Mouse (Mus musculus) stomach, embryonic 16.5 days (tissue): ENCODE measurements around the gene Ssrp1. TPM values are rescaled to one million over a fixed set of nuclear protein-coding genes. Genes with fewer than 3 reads are reported as not detected.

Experiments used
- ATAC-seq: fragments of 200-750 bp; cut with Nextera tagmentation; 2 replicates; pipeline ENCODE4 v1.8.0; 2017; ENCODE audit warnings: moderate number of reproducible peaks, moderate TSS enrichment; ENCODE audit not compliant: insufficient read depth, low FRiP score
- H3K27ac ChIP-seq: fragments of 300-500 bp; sonication (generic); 2 replicates; pipeline ENCODE4 v1.5.1; 2014; ENCODE audit warnings: low read length
- H3K27me3 ChIP-seq: fragments of 300-500 bp; sonication (generic); 2 replicates; pipeline ENCODE4 v1.6.1; 2014; ENCODE audit warnings: low read length, control low read depth, mixed read lengths; ENCODE audit not compliant: control insufficient read depth, insufficient read depth
- H3K36me3 ChIP-seq: fragments of 300-500 bp; sonication (generic); 2 replicates; pipeline ENCODE4 v1.6.1; 2014; ENCODE audit warnings: low read length; ENCODE audit not compliant: control insufficient read depth, insufficient read depth
- H3K4me1 ChIP-seq: fragments of 300-500 bp; sonication (generic); 2 replicates; pipeline ENCODE4 v1.6.1; 2014; ENCODE audit warnings: low read length, control low read depth, mixed read lengths; ENCODE audit not compliant: control insufficient read depth, insufficient read depth
- H3K4me2 ChIP-seq: fragments of 300-500 bp; sonication (generic); 2 replicates; pipeline ENCODE4 v1.6.1; 2014; ENCODE audit warnings: low read depth, low read length, mixed read lengths
- H3K4me3 ChIP-seq: fragments of 300-500 bp; sonication (generic); replicated peaks from 2 replicates; pipeline ENCODE4 v1.5.1; 2014; ENCODE audit warnings: mild to moderate bottlenecking, low read length
- H3K9ac ChIP-seq: fragments of 300-500 bp; sonication (generic); 2 replicates; pipeline ENCODE4 v1.6.1; 2014; ENCODE audit warnings: low read length
- H3K9me3 ChIP-seq: fragments of 300-500 bp; sonication (generic); replicated peaks from 2 replicates; pipeline ENCODE4 v1.6.1; 2016; ENCODE audit warnings: low read length, control low read depth; ENCODE audit not compliant: control insufficient read depth
- WGBS: fragments of 180-500 bp; shearing (Covaris S2); extraction: QIAGEN DNeasy Blood & Tissue Kit; methylation state at CpG from one replicate; pipeline ENCODE4 v1.1.7; 2014; 5-methylcytosine and 5-hydroxymethylcytosine counted together
- polyA plus RNA-seq: library from polyadenylated mRNA; unstranded; fragments of >200 nt; fragmentation: Nextera tagmentation; extraction: Ambion mirVana; gene quantifications from 2 replicates; pipeline ENCODE4 v1.2.1, GENCODE M21; 2015

The Ssrp1 gene
- polyA plus RNA-seq, 1 experiment from 2014 or later = 211 TPM

DNA sequence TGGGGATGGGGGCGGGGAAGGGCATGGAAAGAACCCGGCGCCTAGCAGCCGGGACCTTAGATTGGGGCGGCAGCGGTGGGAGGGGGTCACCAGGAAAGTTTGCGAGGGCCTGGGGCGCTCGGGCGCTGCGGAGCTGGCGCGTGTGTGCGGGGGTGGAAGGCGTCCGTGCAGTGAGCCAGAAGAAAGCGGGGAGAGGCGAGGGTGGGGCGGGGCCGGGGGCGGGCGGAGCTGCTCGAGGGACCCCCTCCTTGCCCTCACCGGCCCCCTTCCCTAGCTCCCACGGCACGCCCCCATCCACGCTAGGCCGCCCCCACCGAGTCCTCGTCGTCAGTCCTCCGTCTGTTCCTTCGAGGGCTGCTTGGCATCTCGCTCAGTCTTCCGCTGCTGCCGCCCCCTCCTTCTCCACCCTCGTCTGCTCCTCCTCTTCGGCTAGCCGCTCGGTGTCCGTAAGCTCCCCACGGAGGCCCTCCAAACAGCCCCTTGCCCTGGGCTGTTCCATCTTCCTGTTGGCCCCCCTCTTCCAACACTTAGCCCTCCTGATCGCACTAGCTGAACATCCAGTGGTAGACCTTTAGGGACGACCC is 11.2 kb downstream of the Ssrp1 start:
- ATAC-seq = peak; percentile 63
- peak overlapping the region; percentile 85 for H3K9ac ChIP-seq
- H3K4me3 ChIP-seq = peak overlapping the region; percentile 71
- peaks cover 51% of the 10 kb centered on the region for H3K4me1 ChIP-seq
- peak overlapping the region; percentile 97 for H3K27ac ChIP-seq
- no peaks in the 10 kb centered on the region for H3K9me3 ChIP-seq
- no peaks in the 10 kb centered on the region for H3K27me3 ChIP-seq
- peaks cover 16% of the 10 kb centered on the region for H3K36me3 ChIP-seq
- peak overlapping the region; percentile 64 for H3K4me2 ChIP-seq
- WGBS = under 1% methylated on average over 39 of the region's 44 CpGs

DNA sequence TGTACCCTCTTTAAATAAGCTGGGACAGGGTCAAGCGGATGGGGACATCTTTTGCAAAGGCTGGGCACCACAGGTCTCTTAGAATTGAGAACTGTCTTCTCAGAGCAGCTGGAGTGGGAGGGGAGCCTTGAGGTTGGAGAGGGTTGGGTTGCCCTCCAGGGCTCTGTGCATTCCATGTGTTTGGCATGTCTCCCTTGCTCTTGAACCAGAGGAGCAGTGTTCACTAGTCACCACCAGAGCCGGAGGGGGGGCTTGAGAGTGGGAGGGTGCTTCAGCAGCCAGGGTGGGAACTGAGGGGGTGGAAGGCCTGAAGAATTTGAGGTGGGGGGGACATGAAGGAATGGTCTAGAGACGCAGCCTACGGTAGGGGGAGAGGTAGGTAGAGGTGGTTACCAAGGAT is 12.2 kb downstream of the Ssrp1 start:
- H3K9me3 ChIP-seq = no peaks in the 10 kb centered on the region
- H3K4me2 ChIP-seq = peak overlapping the region; percentile 64
- H3K27ac ChIP-seq = peak overlapping the region; percentile 97
- H3K9ac ChIP-seq = peak overlapping the region; percentile 85
- H3K4me1 ChIP-seq = peaks cover 51% of the 10 kb centered on the region
- no peak for ATAC-seq
- WGBS = 63% methylated on average over 4 of the region's 4 CpGs
- peaks cover 16% of the 10 kb centered on the region for H3K36me3 ChIP-seq
- peak overlapping the region; percentile 71 for H3K4me3 ChIP-seq
- no peaks in the 10 kb centered on the region for H3K27me3 ChIP-seq

DNA sequence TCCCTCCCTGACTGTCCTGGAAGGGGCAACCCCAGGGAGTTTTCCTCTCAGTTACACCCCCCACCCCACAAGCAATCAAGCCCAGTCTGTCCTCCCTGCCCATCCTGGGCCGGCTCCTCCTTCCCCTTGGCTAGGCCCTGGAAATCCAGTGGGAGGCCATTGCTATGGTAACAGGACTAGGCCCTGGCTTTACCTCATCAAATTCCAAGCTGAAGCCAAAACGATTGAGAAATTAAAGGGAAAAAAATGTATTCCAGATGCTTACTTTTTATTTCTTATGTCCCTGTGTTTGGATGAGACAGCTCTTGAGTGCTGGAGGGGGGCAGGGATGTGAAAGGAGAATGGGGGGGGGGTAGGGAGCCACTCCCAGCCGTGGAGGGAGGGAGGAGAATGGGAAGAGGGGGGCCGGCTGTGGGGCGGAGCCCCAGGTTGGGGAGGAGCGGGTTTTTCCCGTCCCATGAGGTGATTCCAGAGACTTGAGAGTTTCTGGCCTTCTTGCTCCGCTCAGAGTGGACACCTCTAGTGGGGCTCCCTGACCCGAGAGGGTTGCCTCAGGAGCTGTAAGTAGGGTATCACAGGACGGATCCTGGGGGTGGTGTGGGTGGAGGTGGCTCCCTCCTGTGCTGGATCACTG is 13.1 kb downstream of the Ssrp1 start:
- ATAC-seq = peak; percentile 52
- peak overlapping the region; percentile 71 for H3K9ac ChIP-seq
- peaks cover 16% of the 10 kb centered on the region for H3K36me3 ChIP-seq
- H3K4me3 ChIP-seq = peak overlapping the region; percentile 71
- peaks cover 51% of the 10 kb centered on the region for H3K4me1 ChIP-seq
- H3K27ac ChIP-seq = peak overlapping the region; percentile 97
- peak overlapping the region; percentile 64 for H3K4me2 ChIP-seq
- 10% methylated on average over 10 of the region's 10 CpGs for WGBS
- H3K9me3 ChIP-seq = no peaks in the 10 kb centered on the region
- no peaks in the 10 kb centered on the region for H3K27me3 ChIP-seq

DNA sequence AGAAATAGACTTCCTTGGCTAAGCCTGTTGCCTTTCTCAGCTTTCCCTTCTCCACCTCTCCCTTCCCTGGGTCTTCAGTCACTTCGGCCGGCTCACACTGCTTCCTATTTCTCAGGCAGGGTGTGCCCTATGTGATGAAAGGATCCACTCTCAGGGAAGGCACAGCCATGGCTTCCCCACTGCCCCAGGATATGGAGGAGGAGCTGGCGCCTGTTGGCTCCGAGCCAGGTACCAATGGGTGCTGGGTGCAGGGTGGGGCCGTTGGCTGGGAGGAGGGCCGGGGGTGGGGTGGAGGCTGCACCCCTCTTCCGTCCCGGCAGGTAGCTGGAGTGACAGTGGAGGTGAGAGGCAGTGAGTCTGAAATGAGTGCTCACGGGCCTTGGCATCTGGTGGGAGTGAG is 13.7 kb downstream of the Ssrp1 start:
- peak; percentile 42 for ATAC-seq
- peak overlapping the region; percentile 71 for H3K9ac ChIP-seq

DNA sequence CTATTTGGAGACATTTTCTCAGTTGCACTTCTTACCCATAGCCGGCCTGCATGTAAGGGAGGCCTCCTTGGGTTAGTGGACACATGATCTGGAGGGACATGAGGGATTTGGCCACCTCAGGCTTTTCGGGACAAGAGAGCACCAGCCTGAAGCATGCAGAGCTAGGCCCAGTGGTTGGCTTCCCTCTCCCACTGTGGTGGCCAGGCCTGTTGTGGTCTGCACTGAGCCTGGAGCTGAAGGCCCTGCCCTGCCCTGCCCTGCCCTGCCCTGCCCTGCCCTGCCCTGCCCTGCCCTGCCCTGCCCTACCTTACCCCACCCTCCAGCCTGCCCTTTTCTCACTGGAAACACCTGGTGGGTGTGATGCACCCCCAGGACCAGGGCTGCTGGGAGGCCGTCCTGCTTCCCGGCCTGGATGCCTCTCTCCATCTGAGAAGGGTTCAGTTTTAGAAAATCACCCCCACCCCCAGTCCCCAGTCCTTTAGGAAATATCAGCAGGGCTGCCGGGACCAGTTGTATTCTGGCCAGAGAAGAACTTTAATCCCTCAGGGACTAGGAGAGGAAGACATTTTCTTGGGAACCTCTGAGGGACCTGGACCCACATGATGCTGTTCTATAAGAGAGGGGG is 16.3 kb downstream of the Ssrp1 start:
- Histone ChIP-seq H3K4me2 (peak overlapping the region; percentile 64), H3K9me3 (no peaks in the 10 kb centered on the region), H3K4me3 (peak overlapping the region; percentile 19; the same call in 1 of the 2 replicates), H3K27me3 (no peaks in the 10 kb centered on the region), H3K4me1 (peaks cover 41% of the 10 kb centered on the region), H3K9ac (peak overlapping the region; percentile 43; the same call in 1 of the 2 replicates), H3K27ac (no peak overlapping the region), H3K36me3 (peaks cover 19% of the 10 kb centered on the region)
- no peak for ATAC-seq
- WGBS = 78% methylated on average over 5 of the region's 5 CpGs

More for the DNA sequence above, 13.7 kb downstream of the Ssrp1 start:
- Histone ChIP-seq H3K4me3 (peak overlapping the region; percentile 71), H3K4me1 (peaks cover 51% of the 10 kb centered on the region), H3K36me3 (peaks cover 19% of the 10 kb centered on the region), H3K4me2 (peak overlapping the region; percentile 64), H3K27me3 (no peaks in the 10 kb centered on the region), H3K9me3 (no peaks in the 10 kb centered on the region), H3K27ac (peak overlapping the region; percentile 97)
- WGBS = 44% methylated on average over 9 of the region's 9 CpGs

DNA sequence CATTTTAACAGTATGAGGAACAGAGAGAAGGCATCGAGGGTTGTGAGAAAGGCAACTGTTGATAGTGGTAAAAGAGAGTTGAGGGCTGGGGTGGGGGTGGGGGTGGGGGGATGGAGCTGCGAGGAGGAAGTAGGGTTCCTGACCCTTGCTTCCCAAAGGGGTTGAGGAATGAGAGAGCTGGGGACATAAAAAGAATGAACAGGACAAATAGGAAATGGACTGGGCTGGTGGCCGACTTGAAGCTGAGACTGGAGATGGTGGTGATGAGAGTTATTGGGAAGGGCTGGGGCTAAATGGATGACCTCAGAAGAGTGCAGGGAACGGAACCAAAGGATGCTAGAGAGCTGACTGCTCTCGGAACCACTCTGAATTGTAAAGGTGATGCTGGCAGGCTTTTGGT is 19.7 kb downstream of the Ssrp1 start:
- ATAC-seq = no peak

DNA sequence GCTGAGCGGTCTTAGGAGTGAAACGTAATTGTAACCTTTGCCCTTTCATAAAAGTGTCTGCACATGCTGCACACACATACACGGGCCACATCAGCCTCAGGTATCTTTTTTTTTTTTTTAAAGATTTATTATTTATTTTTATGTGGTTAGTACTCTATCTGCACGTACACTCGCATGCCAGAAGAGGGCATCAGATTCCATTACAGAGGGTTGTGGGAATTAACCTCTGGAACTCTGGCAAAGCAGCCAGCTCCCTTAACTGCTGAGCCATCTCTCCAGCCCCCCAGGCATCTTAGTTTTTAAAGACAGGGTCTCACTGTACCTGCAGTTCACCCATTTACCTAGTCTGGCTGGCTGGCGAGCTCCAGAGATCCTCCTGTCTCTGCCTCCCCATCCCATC is 22.6 kb downstream of the Ssrp1 start:
- H3K4me3 ChIP-seq = no peak overlapping the region
- ATAC-seq = no peak
- no peaks in the 10 kb centered on the region for H3K9me3 ChIP-seq
- WGBS = 84% methylated on average over 6 of the region's 6 CpGs
- peak overlapping the region; percentile 82 for H3K27ac ChIP-seq
- 0 out of 2 replicates have a peak overlapping the region, but pooled peaks have one; percentile 64 for H3K9ac ChIP-seq
- H3K36me3 ChIP-seq = peaks cover 53% of the 10 kb centered on the region
- H3K4me2 ChIP-seq = peak overlapping the region; percentile 55; the same call in 1 of the 2 replicates
- no peaks in the 10 kb centered on the region for H3K27me3 ChIP-seq
- H3K4me1 ChIP-seq = peaks cover 20% of the 10 kb centered on the region

More for the DNA sequence above, 19.7 kb downstream of the Ssrp1 start:
- no peak overlapping the region for H3K9ac ChIP-seq
- peaks cover 36% of the 10 kb centered on the region for H3K36me3 ChIP-seq
- WGBS = 70% methylated on average over 5 of the region's 5 CpGs
- no peak overlapping the region for H3K27ac ChIP-seq
- H3K4me1 ChIP-seq = peaks cover 35% of the 10 kb centered on the region
- H3K4me3 ChIP-seq = no peak overlapping the region
- no peak overlapping the region for H3K4me2 ChIP-seq
- H3K27me3 ChIP-seq = no peaks in the 10 kb centered on the region
- no peaks in the 10 kb centered on the region for H3K9me3 ChIP-seq

DNA sequence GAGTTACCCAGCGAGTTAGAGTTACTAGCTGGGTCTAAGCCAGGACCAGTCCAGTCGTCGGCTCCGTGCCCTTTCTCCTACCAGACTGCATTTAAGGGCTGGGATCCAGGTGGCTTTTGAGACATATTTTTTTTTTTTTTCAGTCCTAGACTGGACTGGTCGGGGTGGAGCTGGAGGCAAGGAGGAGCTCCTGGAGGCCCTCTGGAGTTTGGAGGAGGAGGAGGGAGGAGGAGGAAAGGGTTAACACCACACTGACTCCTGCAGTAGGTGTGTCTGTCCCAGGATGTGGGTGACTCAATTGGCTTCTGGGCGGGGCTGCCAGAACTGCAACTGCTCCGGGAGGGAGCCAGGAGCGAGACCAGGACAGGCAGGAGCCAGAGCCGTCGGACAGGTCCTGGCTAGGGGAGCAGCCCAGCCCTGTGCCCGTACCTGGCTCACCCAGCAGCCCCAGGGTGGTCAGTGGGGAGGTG is 23.6 kb downstream of the Ssrp1 start:
- Histone ChIP-seq H3K9ac (peak overlapping the region; percentile 64), H3K36me3 (peaks cover 48% of the 10 kb centered on the region)
- 3% methylated on average over 11 of the region's 11 CpGs for WGBS

DNA sequence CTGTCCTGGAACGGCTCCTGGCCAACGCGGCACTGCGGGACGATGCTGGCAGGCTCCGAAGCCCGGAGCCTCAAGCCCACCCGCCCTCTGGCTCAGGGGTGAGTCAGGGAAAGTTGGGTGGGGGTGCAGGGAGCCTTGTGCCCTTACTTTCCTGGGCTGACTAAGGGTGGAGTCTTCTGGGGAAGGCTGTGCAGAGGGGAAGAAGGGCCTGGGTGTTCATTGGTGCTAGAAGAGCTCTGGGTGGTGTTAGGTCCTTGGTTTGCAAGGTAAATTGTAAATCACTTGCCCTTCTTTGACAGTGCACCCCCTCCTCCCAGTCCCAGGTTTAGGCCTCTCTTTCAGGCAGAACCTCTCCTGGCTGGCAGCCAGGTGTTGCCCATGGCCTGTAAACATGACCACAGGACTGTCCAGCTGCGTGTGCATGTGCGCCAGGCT is 24.1 kb downstream of the Ssrp1 start:
- Histone ChIP-seq H3K36me3 (peaks cover 46% of the 10 kb centered on the region), H3K4me2 (peak overlapping the region; percentile 55), H3K9ac (peak overlapping the region; percentile 64), H3K9me3 (no peaks in the 10 kb centered on the region), H3K27ac (peak overlapping the region; percentile 82), H3K27me3 (no peaks in the 10 kb centered on the region), H3K4me1 (peaks cover 26% of the 10 kb centered on the region), H3K4me3 (peak overlapping the region; percentile 39)
- peak; percentile 55 for ATAC-seq
- 17% methylated on average over 10 of the region's 10 CpGs for WGBS

More for the DNA sequence above, 23.6 kb downstream of the Ssrp1 start:
- Histone ChIP-seq H3K27ac (peak overlapping the region; percentile 82), H3K4me1 (peaks cover 26% of the 10 kb centered on the region), H3K27me3 (no peaks in the 10 kb centered on the region), H3K4me2 (peak overlapping the region; percentile 55), H3K4me3 (peak overlapping the region; percentile 39), H3K9me3 (no peaks in the 10 kb centered on the region)
- ATAC-seq = peak; percentile 95
